Mouse (Mus musculus): ENCODE results near the gene Tomm20.
"Not testable (repeated sequence)": the region's sequence is repeated elsewhere in the genome, so short reads cannot be mapped to it uniquely, and the experiment has no call there.

- not testable (repeated sequence) for TF ChIP-seq CTCF (IDR thresholded peaks at IDR 0.05; ENCODE audit: extremely low read depth, insufficient read depth, insufficient read length, insufficient replicate concordance); POLR2A (IDR thresholded peaks at IDR 0.05; ENCODE audit: low read depth, low read length)
Observed at GRCm38 (mm10) chr8:126882586-126882985, 63.1 kb downstream of the Tomm20 start.

Data from spleen, adult 2 months (tissue).